Mouse (Mus musculus) C2C12 (cell line): Measurements from ENCODE around the gene Rhobtb1. TPM values are rescaled to one million over a fixed set of nuclear protein-coding genes. Genes with fewer than 3 reads are reported as not detected.

Source experiments
- H3K27me3 ChIP-seq: one replicate; pipeline ENCODE4 v1.6.1; 2011; ENCODE audit not compliant: control insufficient read depth, insufficient read depth, insufficient read length
- H3K36me3 ChIP-seq: one replicate; pipeline ENCODE4 v1.6.1; 2011; ENCODE audit not compliant: control insufficient read depth, insufficient read depth
- H3K4me3 ChIP-seq: one replicate; pipeline ENCODE4 v1.5.1; 2011; ENCODE audit warnings: mild to moderate bottlenecking, control low read depth; ENCODE audit not compliant: poor library complexity, insufficient read depth, severe bottlenecking
- H3K79me2 ChIP-seq: one replicate; pipeline ENCODE4 v1.6.1; 2011; ENCODE audit not compliant: control insufficient read depth, insufficient read depth
- H3K79me3 ChIP-seq: one replicate; pipeline ENCODE4 v1.6.1; 2011; ENCODE audit warnings: low read depth, control low read depth
- H3ac ChIP-seq: one replicate; pipeline ENCODE3; 2011; ENCODE audit warnings: low read depth; ENCODE audit not compliant: control insufficient read depth, insufficient read length
- CEBPB ChIP-seq: IDR thresholded peaks from one replicate; pipeline ENCODE4 v1.6.1; 2011; ENCODE audit warnings: low read depth, mild to moderate bottlenecking, control low read depth, moderate library complexity
- CTCF ChIP-seq: IDR thresholded peaks from one replicate; pipeline ENCODE4 v1.5.1; 2011; ENCODE audit not compliant: control insufficient read depth, insufficient read depth, insufficient read length
- FOSL1 ChIP-seq: IDR thresholded peaks from one replicate; pipeline ENCODE4 v1.8.0; 2011; ENCODE audit warnings: mild to moderate bottlenecking, low read length; ENCODE audit not compliant: poor library complexity, insufficient read depth, severe bottlenecking
- MAX ChIP-seq: IDR thresholded peaks from one replicate; pipeline ENCODE4 v1.6.1; 2011; ENCODE audit warnings: mild to moderate bottlenecking, control low read depth
- MYOD1 ChIP-seq: IDR thresholded peaks from one replicate; pipeline ENCODE4 v1.6.1; 2011; ENCODE audit warnings: low read depth; ENCODE audit not compliant: control insufficient read depth, insufficient read length
- MYOG ChIP-seq: IDR thresholded peaks from one replicate; pipeline ENCODE4 v1.6.1; 2011; ENCODE audit not compliant: control insufficient read depth, insufficient read length; ENCODE audit errors: extremely low read depth
- USF1 ChIP-seq: IDR thresholded peaks from one replicate; pipeline ENCODE4 v1.6.1; 2011; ENCODE audit warnings: low read depth, mild to moderate bottlenecking, control low read depth, moderate library complexity
- polyA plus RNA-seq: library from polyadenylated mRNA; unstranded; fragments of >200 nt; fragmentation: generic; extraction: Trizol; gene quantifications from one replicate; pipeline ENCODE4 v1.2.1, GENCODE M21; 2012; ENCODE audit warnings: missing spikeins

Gene Rhobtb1
- polyA plus RNA-seq, 1 experiment = 3.8 TPM

DNA sequence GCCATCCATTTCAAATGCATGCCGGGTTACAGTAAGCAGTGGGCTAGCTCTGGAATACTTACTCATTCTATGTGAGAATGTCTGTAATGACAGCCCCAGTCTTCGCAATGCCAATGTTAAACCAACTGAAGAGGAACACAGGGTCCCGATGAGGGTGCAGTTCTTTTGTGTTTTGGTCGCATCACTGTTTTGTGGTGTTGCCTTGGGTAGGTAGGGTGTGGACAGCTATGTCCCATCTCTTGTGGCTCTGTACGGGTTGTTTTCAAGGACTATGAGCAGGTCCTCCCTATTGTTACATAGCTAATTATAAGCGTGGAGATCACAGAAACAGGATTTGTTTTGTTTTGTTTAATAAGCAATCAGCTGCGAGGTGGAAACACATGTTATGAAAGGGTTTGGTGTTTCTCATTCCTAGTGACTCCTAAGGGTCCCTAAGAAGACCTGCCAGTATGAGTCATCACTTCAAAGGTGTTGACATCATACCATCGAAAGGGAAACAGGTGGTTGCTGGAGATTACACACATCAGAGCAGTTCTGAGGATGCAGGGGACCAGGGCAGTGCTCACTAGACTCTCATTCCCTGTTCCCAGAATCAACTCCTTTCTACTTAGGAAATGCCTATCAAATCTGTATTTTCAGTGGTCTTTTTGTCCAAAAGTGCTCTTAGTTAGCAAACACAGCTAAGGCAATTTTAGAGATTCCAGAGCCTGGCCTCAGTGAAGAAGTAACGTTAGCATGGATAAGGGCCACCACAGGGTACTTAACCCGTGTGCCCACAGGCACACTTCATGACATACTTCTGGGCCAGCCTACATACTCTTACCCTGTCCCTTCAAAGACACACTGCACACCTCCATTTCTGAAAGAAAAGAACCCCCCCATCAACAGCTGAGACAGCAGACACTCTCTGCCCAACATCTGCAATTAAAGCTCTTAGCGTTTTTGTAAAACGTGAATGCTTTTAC, 124.9 kb downstream of the Rhobtb1 start:
- H3K79me3 ChIP-seq = no peaks in the 10 kb centered on the region
- no peak overlapping the region for H3K4me3 ChIP-seq
- peaks cover 25% of the 10 kb centered on the region for H3K36me3 ChIP-seq
- no peaks in the 10 kb centered on the region for H3K27me3 ChIP-seq
- H3ac ChIP-seq = no peak overlapping the region
- no peaks in the 10 kb centered on the region for H3K79me2 ChIP-seq
- no peak for TF ChIP-seq MYOG
- TF ChIP-seq CEBPB = no peak
- no peak for TF ChIP-seq USF1
- TF ChIP-seq MAX = no peak
- no peak for TF ChIP-seq MYOD1
- TF ChIP-seq FOSL1 = no peak

- TF ChIP-seq USF1 = no peak
- TF ChIP-seq MYOG = no peak
- no peak for TF ChIP-seq CEBPB
- TF ChIP-seq CTCF = no peak
- TF ChIP-seq MAX = no peak
- no peak for TF ChIP-seq FOSL1
- no peak for TF ChIP-seq MYOD1
- Histone ChIP-seq H3K27me3 (no peaks in the 10 kb centered on the region), H3K36me3 (peaks cover 25% of the 10 kb centered on the region), H3K79me3 (no peaks in the 10 kb centered on the region), H3ac (no peak overlapping the region), H3K79me2 (no peaks in the 10 kb centered on the region), H3K4me3 (no peak overlapping the region)
Observed at GRCm38 (mm10) chr10:69276920-69277435, 125.7 kb downstream of the Rhobtb1 start.

GRCm38 (mm10) chr10:69278764-69279606, 127.8 kb downstream of the Rhobtb1 start:
- H3K4me3 ChIP-seq = no peak overlapping the region
- no peak overlapping the region for H3ac ChIP-seq
- no peaks in the 10 kb centered on the region for H3K79me2 ChIP-seq
- H3K36me3 ChIP-seq = peaks cover 20% of the 10 kb centered on the region
- TF ChIP-seq MYOD1 (no peak), CTCF (no peak), MAX (no peak), USF1 (no peak), CEBPB (no peak), FOSL1 (no peak), MYOG (no peak)
- no peaks in the 10 kb centered on the region for H3K27me3 ChIP-seq
- H3K79me3 ChIP-seq = no peaks in the 10 kb centered on the region

DNA sequence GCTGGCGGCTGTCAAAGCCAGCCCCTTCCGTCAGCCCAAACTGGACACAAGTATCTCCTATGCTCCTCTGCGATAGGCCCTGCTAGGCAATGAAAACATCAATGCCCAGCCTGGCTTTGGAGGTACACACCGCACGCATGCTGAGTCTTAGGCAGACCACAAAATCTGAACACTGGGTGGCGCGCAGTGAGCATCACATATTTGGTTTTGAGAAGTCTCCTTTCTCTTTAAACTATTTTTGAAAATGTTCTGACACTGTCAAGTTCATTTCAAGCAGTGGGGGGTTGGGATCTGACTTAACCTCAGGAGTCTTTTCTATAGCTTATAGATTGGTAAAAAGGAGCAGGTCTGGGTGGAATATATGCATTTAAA, 128.4 kb downstream of the Rhobtb1 start:
- Histone ChIP-seq H3K27me3 (no peaks in the 10 kb centered on the region), H3ac (no peak overlapping the region), H3K79me3 (no peaks in the 10 kb centered on the region), H3K36me3 (peaks cover 18% of the 10 kb centered on the region), H3K79me2 (no peaks in the 10 kb centered on the region), H3K4me3 (no peak overlapping the region)
- TF ChIP-seq USF1 (no peak), MYOG (no peak), MAX (no peak), MYOD1 (no peak), CEBPB (no peak), CTCF (no peak), FOSL1 (no peak)

DNA sequence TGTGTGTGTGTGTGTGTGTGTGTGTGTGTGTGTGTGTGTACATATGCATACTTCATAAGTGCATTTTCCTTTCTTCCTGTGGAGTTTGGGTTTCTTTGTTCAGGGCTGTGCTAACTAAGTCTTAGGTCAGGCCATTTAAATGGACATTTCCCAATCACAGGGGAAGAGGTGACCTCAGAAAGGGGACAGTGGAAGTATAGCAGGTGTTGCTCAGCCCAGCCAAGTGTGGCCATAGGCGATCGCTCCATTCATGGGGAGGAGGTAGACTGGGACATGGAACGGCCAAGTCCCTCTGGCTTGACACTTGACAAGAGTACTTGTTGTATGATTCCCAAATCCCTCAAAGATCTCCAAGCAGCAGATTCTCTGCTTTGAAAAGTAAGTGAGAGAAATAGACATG, 135.7 kb downstream of the Rhobtb1 start:
- Histone ChIP-seq H3K79me3 (no peaks in the 10 kb centered on the region), H3K4me3 (no peak overlapping the region), H3K36me3 (peaks cover 29% of the 10 kb centered on the region), H3K27me3 (no peaks in the 10 kb centered on the region), H3ac (no peak overlapping the region), H3K79me2 (no peaks in the 10 kb centered on the region)
- TF ChIP-seq FOSL1 (no peak), CTCF (no peak), USF1 (no peak), MYOD1 (no peak), MYOG (no peak), MAX (no peak), CEBPB (no peak)
